Mouse (Mus musculus) E14TG2a.4 (cell line): ENCODE measurements around the gene Eng.

ENCODE experiments used
- CTCF ChIP-seq: conservative IDR thresholded peaks from 2 replicates; pipeline ENCODE4 v1.5.1; 2014; ENCODE audit warnings: low read length
- NANOG ChIP-seq: IDR thresholded peaks from 2 replicates; pipeline ENCODE4 v1.6.1; 2014; ENCODE audit warnings: borderline replicate concordance, low read length, mixed read lengths
- POU5F1 ChIP-seq: IDR thresholded peaks from 2 replicates; pipeline ENCODE4 v1.6.1; 2014; ENCODE audit warnings: low read length, borderline replicate concordance

- TF ChIP-seq CTCF (no peak), NANOG (no peak), POU5F1 (no peak)
Measured at GRCm38 (mm10) chr2:32655394-32655744, 9.0 kb downstream of the Eng start.
